Mouse (Mus musculus) intestine, embryonic 14.5 days (tissue): ENCODE measurements at regions not wholly inside any gene's neighbourhood (a gene's known extent, or its start where the extent isn't known, plus 50 kb on each side); places are given as distances from the start of the nearest gene placed in this dataset.

Experiments used
- ATAC-seq: fragments of 200-750 bp; cut with Nextera tagmentation; replicated peaks from 2 replicates; pipeline ENCODE4 v1.8.0; 2017; ENCODE audit warnings: low read depth, moderate number of reproducible peaks, moderate TSS enrichment, moderate library complexity; ENCODE audit not compliant: low FRiP score, low TSS enrichment
- DNase-seq: peaks from one replicate; pipeline ENCODE4 v3.0.0-alpha.2; 2018; ENCODE audit warnings: low spot score
- H3K27ac ChIP-seq: fragments of 300-500 bp; sonication (generic); 2 replicates; pipeline ENCODE4 v1.5.1; 2014; ENCODE audit warnings: low read depth, mild to moderate bottlenecking, control low read depth
- H3K27me3 ChIP-seq: fragments of 300-500 bp; sonication (generic); replicated peaks from 2 replicates; pipeline ENCODE4 v1.6.1; 2014; ENCODE audit warnings: low read length, control low read depth; ENCODE audit not compliant: control insufficient read depth, insufficient read depth
- H3K36me3 ChIP-seq: fragments of 300-500 bp; sonication (generic); 2 replicates; pipeline ENCODE4 v1.6.1; 2014; ENCODE audit warnings: low read length, control low read depth; ENCODE audit not compliant: control insufficient read depth, insufficient read depth
- H3K4me1 ChIP-seq: fragments of 300-500 bp; sonication (generic); replicated peaks from 2 replicates; pipeline ENCODE4 v1.6.1; 2014; ENCODE audit warnings: low read length, control low read depth, mixed read lengths; ENCODE audit not compliant: control insufficient read depth, insufficient read depth
- H3K4me2 ChIP-seq: fragments of 300-500 bp; sonication (generic); 2 replicates; pipeline ENCODE4 v1.6.1; 2014; ENCODE audit warnings: low read length
- H3K4me3 ChIP-seq: fragments of 300-500 bp; sonication (generic); 2 replicates; pipeline ENCODE4 v1.5.1; 2014; ENCODE audit warnings: low read depth, low read length, control low read depth, mixed read lengths
- H3K9ac ChIP-seq: fragments of 300-500 bp; sonication (generic); 2 replicates; pipeline ENCODE4 v1.6.1; 2014; ENCODE audit warnings: mild to moderate bottlenecking, low read length
- H3K9me3 ChIP-seq: fragments of 300-500 bp; sonication (generic); 2 replicates; pipeline ENCODE4 v1.6.1; 2016; ENCODE audit warnings: low read length, control low read depth; ENCODE audit not compliant: control insufficient read depth
- WGBS: fragments of 180-500 bp; shearing (Covaris S2); extraction: QIAGEN DNeasy Blood & Tissue Kit; methylation state at CpG from one replicate; pipeline ENCODE4 v1.1.7; 2014; 5-methylcytosine and 5-hydroxymethylcytosine counted together

DNA sequence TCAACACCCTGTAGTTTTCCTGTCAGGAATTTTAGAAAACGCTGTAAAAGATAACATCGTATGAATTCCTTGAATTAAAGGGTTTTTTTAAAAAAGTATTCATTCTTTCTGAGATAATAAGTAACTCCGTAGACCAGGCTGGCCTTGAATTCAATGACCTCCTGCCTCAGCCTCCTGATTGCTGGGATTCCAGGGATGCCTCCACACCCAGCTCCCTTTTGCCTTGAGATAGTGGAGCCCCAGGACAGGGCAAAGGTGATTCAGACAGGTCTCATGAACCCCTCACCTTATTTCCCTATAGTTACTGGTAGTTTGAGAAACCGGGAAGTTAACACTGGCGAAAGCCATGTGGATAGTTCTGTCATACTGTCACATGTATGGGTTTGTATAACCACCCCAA is 128.8 kb upstream of the Usp9x start:
- 78% methylated on average over 5 of the region's 5 CpGs for WGBS
- DNase-seq (no peak), ATAC-seq (no peak)
- Histone ChIP-seq H3K9ac (no peak overlapping the region), H3K9me3 (no peaks in the 10 kb centered on the region), H3K4me2 (no peak overlapping the region), H3K4me3 (no peak overlapping the region), H3K27ac (no peak overlapping the region), H3K27me3 (no peaks in the 10 kb centered on the region), H3K36me3 (no peaks in the 10 kb centered on the region), H3K4me1 (no peaks in the 10 kb centered on the region)

DNA sequence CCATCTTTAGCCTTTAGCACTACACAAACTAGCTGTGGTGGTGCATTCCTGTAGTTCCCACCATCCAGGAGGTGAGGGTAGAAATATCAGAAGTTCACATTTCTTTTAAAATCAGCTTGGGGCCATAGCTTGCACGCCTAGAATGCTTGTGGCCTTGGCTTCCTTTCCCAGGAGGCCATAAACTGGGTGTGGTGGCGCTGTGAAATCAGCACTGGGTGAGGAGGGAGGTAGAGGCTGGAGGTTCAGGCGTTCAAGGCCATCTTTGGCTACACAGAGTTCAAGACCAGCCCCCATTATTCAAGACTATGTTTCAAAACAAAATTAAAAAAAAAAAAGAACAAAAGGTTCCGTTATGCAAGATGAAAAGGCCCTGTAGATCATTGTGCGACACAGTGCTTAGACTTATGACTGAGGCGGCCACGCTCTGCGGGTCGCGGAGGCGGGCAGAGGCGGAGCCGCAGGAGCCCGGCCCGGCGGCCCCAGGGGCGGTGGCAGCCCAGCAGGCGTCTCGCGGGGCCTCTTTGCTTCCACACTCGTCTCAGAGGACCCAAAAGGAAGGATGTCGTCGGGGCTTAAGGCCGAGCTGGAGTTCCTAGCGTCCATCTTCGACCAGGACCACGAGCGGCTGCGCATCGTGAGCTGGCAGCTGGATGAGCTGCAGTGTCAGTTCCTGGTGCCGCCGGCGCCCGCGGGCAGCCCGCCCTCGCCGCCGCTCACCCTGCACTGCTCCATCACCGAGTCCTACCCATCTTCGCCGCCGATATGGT is 134.7 kb upstream of the Usp9x start:
- peak overlapping the region; percentile 61 for H3K4me2 ChIP-seq
- peak; percentile 68; the same call in 1 of the 2 replicates for ATAC-seq
- WGBS = 13% methylated on average over 36 of the region's 43 CpGs
- no peaks in the 10 kb centered on the region for H3K9me3 ChIP-seq
- DNase-seq = peak; percentile 70
- no peak overlapping the region for H3K27ac ChIP-seq
- peak overlapping the region; percentile 36 for H3K4me3 ChIP-seq
- no peaks in the 10 kb centered on the region for H3K36me3 ChIP-seq
- peak overlapping the region; percentile 53 for H3K9ac ChIP-seq
- H3K4me1 ChIP-seq = no peaks in the 10 kb centered on the region
- H3K27me3 ChIP-seq = no peaks in the 10 kb centered on the region

DNA sequence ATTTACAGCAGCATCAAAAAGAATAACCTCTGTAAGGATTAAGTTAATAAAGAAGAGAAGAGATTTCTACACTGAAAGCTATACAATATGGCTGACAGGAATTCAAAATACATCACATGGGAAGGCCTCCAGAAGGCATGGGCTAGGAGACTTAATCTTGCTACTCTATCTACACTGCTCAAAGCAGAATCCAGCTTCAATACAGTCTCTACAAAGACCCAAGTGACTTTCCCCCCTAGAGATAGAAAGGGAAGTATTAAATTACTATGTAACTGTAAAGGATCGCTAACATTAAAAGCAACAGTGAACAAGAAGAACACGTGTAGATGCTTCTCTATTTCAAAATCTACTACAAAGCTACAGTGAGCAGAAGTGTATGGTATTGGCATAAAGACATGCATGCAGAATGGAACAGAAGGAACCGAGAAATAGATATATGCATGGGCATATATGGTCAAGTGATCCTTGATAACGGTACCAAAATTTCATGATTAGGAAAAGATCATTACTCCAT is 137.9 kb upstream of the Usp9x start:
- no peaks in the 10 kb centered on the region for H3K27me3 ChIP-seq
- 90% methylated on average over 4 of the region's 4 CpGs for WGBS
- no peak overlapping the region for H3K27ac ChIP-seq
- ATAC-seq (no peak), DNase-seq (no peak)
- H3K4me2 ChIP-seq = no peak overlapping the region
- H3K4me3 ChIP-seq = no peak overlapping the region
- no peaks in the 10 kb centered on the region for H3K4me1 ChIP-seq
- no peaks in the 10 kb centered on the region for H3K36me3 ChIP-seq
- no peaks in the 10 kb centered on the region for H3K9me3 ChIP-seq
- H3K9ac ChIP-seq = no peak overlapping the region

DNA sequence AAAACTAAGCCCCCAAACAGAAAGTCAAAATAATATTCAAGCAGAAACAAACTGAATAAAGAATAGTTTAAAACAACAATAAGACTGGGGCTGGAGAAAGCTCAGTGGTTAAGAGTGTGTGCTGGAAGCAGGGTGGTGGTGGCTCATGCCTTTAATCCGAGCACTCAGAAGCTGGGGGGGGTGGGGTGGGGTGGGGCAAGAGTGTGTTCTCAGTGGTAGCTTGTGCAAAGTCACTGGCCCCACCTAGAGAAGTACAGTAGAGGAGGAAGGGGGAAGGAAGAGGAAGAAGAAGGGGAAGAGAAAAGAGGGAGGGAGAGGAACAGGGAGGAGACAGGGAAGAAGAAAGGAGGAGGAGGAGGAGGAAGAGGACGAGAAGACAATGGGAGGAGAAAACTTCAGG is 141.1 kb upstream of the Usp9x start:
- H3K9ac ChIP-seq = no peak overlapping the region

DNA sequence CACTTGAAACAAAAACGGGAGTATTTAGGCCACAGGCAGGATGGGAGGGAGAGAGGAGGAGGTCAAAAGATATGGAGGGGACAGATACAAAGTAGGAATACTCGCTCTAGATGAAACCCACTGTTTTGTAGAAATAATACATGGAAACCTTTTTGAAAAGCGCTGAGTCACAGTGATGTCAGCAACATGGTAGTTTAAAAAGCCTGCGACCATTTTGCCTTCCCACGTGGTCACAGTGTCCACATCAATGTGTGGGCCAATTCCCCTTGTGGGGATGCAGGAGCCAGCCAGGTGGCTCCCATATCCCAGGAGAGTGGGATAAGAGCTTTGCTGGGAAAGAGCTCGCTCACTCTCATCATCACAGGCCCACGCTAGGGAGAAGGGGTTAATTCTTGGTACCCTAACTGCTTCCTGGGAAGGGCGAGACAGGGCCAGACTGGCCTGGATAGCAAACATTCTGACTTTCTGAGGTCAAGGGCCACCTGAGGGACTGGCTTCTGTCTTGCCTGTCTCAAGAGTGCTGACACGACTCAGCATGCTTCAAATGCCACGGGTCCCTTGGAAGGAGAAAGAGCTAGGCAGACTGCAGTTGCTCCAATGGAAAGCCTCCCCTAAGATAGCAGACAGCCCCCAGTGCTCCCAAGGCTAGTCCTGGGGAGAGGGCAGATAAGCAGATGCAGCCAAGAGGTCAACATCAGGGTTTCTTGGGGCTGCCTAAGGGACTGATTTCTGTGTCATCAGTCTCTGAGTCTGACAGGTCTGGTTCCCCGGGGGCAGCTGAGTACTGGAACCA is 143.3 kb upstream of the Usp9x start:
- Histone ChIP-seq H3K4me1 (no peaks in the 10 kb centered on the region), H3K27ac (no peak overlapping the region), H3K4me2 (no peak overlapping the region), H3K36me3 (no peaks in the 10 kb centered on the region), H3K9ac (no peak overlapping the region), H3K27me3 (no peaks in the 10 kb centered on the region; the same call in 1 of the 2 replicates), H3K9me3 (no peaks in the 10 kb centered on the region), H3K4me3 (no peak overlapping the region)
- no peak for ATAC-seq
- no peak for DNase-seq
- 49% methylated on average over 11 of the region's 11 CpGs for WGBS

More for the DNA sequence above, 141.1 kb upstream of the Usp9x start:
- H3K27ac ChIP-seq = no peak overlapping the region
- H3K4me1 ChIP-seq = no peaks in the 10 kb centered on the region
- DNase-seq (no peak), ATAC-seq (no peak)
- H3K36me3 ChIP-seq = no peaks in the 10 kb centered on the region
- H3K4me2 ChIP-seq = no peak overlapping the region
- WGBS = 65% methylated on average over 2 of the region's 2 CpGs
- no peak overlapping the region for H3K4me3 ChIP-seq
- H3K27me3 ChIP-seq = no peaks in the 10 kb centered on the region; the same call in 1 of the 2 replicates
- H3K9me3 ChIP-seq = no peaks in the 10 kb centered on the region

DNA sequence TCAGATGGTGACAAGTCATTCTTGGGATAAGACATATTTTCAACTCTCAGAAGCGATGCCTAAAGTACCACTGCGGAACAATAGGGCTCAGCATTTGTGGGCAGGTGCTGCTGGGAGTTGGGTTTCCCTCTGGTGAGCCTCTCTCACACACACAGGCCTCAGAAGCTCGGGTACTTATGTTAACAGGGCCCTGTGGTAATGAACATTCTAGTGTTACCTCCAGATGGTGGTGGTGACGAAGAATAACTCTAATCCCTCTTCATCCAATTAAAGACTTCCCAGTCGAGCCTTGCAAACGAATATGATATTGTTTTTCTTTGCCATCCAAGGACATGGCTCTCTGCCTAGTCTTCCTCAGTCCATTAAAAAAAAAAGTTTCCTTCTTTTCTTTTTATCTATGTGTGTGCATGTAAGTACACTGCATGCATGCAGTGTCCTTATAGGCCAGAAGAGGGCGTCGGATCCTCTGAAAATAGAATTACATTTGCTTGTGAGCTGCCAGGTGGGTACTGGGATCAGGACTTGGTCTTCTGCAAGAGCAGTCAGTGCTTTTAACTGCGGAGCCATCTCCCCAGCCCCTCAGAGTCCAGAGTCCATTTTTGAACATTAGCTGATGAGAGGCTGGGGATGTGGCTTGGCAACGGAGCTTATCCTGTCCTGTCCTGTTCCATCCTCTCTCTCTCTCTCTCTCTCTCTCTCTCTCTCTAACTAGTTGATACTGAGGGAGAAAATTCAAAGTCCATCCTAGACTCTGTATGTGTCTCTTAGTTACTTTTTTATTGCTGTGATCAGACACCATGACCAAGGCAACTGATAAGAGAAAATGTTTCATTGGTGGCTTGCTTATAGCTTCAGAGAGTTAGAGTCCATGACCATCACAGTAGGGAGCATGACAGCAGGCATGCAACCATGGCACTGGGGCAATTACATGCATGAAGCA is 146.3 kb upstream of the Usp9x start:
- no peak overlapping the region for H3K9ac ChIP-seq
- H3K9me3 ChIP-seq = no peaks in the 10 kb centered on the region
- no peaks in the 10 kb centered on the region; the same call in 1 of the 2 replicates for H3K27me3 ChIP-seq
- H3K4me3 ChIP-seq = no peak overlapping the region
- DNase-seq (no peak), ATAC-seq (no peak)
- no peak overlapping the region for H3K4me2 ChIP-seq
- no peak overlapping the region for H3K27ac ChIP-seq
- no peaks in the 10 kb centered on the region for H3K36me3 ChIP-seq
- no peaks in the 10 kb centered on the region for H3K4me1 ChIP-seq
- 77% methylated on average over 10 of the region's 10 CpGs for WGBS

DNA sequence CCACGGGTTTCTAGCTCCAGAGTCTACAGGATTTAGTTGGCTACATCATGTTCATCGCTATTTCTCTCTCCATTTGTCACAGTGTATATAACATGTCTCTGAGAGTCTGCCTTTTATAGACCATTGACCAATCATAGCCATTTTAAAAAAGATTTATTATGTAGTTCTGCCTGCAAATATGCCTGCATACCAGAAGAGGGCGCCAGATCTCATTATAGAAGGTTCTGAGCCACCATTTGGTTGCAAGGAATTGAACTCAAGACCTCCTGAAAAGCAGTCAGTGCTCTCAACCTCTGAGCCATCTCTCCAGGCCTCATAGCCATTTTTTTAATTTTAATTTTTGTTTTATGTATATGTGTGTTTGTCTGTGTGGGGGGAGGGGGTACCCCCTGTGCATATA is 151.7 kb upstream of the Usp9x start:
- no peaks in the 10 kb centered on the region for H3K4me1 ChIP-seq
- H3K9me3 ChIP-seq = no peaks in the 10 kb centered on the region
- no peaks in the 10 kb centered on the region for H3K36me3 ChIP-seq
- no peak overlapping the region for H3K9ac ChIP-seq
- ATAC-seq = no peak
- no peak overlapping the region for H3K27ac ChIP-seq
- no peak for DNase-seq
- no peaks in the 10 kb centered on the region for H3K27me3 ChIP-seq
- H3K4me2 ChIP-seq = no peak overlapping the region
- H3K4me3 ChIP-seq = no peak overlapping the region
- WGBS = 22% methylated on average over 3 of the region's 3 CpGs

DNA sequence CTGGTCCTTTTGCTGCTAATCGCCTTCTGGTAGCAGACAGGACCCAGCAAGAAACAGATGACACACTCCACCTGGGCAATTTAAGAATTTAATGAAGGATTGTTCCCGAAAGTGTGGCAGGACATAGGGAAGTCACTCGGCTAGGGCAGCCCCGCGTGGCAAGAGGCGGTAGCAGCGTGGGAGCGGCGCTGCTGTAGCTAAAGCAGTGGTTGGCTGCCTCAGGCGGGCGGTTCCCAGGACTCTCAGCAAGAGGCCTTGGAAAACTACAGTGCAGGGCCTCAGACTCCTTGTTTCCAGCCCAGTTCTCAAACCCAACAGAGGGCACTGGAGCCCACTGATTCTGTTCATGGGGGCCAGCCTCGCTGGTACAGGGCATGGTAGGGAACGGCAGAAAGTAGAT is 154.2 kb upstream of the Usp9x start:
- Histone ChIP-seq H3K27ac (no peak overlapping the region), H3K4me3 (no peak overlapping the region), H3K36me3 (no peaks in the 10 kb centered on the region), H3K4me2 (peak overlapping the region; percentile 34), H3K4me1 (no peaks in the 10 kb centered on the region), H3K27me3 (no peaks in the 10 kb centered on the region), H3K9ac (no peak overlapping the region), H3K9me3 (no peaks in the 10 kb centered on the region)
- DNase-seq (peak; percentile 53), ATAC-seq (no peak)
- 42% methylated on average over 13 of the region's 13 CpGs for WGBS
